Mouse (Mus musculus): ENCODE data around the gene Ube2d3. TPM values are rescaled to one million over a fixed set of nuclear protein-coding genes. Genes with fewer than 3 reads are reported as not detected.
"Not testable (repeated sequence)": the region's sequence is repeated elsewhere in the genome, so short reads cannot be mapped to it uniquely, and the experiment has no call there.

The Ube2d3 gene
- polyA plus RNA-seq, 1 experiment from 2014 or later: 507 TPM

- 69% methylated on average over 10 of the region's 10 CpGs for WGBS
- no peak for DNase-seq (ENCODE audit: low spot score)
- H3K36me3 ChIP-seq: peaks cover 54% of the 10 kb centered on the region
Measured at GRCm38 (mm10) chr3:135440621-135441020, 2.7 kb downstream of the Ube2d3 start.

GRCm38 (mm10) chr3:135444930-135445329, 7.0 kb downstream of the Ube2d3 start:
- Histone ChIP-seq H3K9me3 (no peaks in the 10 kb centered on the region), H3K27me3 (ENCODE audit: insufficient read depth, poor library complexity, severe bottlenecking) (no peaks in the 10 kb centered on the region), H3K36me3 (peaks cover 89% of the 10 kb centered on the region), H3K4me3 (no peak overlapping the region), H3K4me1 (replicated peaks) (peaks cover 19% of the 10 kb centered on the region), H3K27ac (no peak overlapping the region)
- DNase-seq (ENCODE audit: low spot score): no peak

More at GRCm38 (mm10) chr3:135440621-135441020, 2.7 kb downstream of the Ube2d3 start:
- Histone ChIP-seq H3K9me3 (no peaks in the 10 kb centered on the region), H3K4me1 (replicated peaks) (peaks cover 29% of the 10 kb centered on the region), H3K27me3 (ENCODE audit: insufficient read depth, poor library complexity, severe bottlenecking) (no peaks in the 10 kb centered on the region), H3K4me3 (peak overlapping the region; percentile 96), H3K27ac (no peak overlapping the region)

DNA sequence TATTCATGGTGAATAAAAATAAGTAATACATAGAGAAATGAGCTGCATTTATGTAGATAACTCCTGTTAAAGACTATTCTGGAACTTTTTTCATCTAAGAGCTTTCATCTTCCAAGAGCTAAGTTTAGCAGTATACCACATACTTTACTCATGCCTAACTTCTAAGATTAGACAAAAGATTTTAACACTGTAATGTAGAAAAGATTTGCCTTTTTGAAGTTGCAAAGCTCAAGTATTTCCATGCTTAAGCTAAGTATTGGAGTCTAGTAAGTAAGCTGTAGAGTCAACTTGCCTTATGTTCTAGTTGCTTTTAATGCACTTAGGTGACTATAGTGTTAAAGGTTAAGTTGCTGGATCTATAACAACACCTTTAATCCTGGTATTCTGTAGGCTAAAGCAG, 21.0 kb downstream of the Ube2d3 start:
- Histone ChIP-seq H3K4me3 (no peak overlapping the region), H3K36me3 (peaks cover 97% of the 10 kb centered on the region), H3K9me3 (no peaks in the 10 kb centered on the region), H3K4me1 (replicated peaks) (no peaks in the 10 kb centered on the region), H3K27ac (no peak overlapping the region), H3K27me3 (ENCODE audit: insufficient read depth, poor library complexity, severe bottlenecking) (no peaks in the 10 kb centered on the region)
- DNase-seq (ENCODE audit: low spot score): no peak

DNA sequence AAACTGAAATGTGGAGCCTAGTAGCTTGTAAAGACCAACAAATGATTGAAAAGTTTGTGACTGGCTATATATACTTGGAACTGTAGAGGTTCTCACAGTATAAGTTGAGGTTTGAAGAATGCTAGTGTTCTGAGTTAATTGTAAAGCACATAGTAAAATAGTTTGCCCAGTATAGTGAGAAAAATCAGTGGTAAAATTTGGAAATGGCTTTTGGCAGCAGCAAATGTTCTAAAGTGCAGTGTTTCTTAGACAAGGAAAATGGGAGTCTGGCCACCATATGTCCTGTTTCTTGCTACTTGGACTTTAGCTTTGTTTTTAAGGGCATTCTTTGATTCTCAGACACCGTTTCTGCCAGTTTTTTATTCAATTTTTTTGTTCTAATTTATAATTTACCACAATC, 30.5 kb downstream of the Ube2d3 start:
- no peaks in the 10 kb centered on the region for H3K9me3 ChIP-seq
- H3K36me3 ChIP-seq: peaks cover 39% of the 10 kb centered on the region
- no peaks in the 10 kb centered on the region for H3K27me3 ChIP-seq (ENCODE audit: insufficient read depth, poor library complexity, severe bottlenecking)
- no peak overlapping the region for H3K27ac ChIP-seq
- no peaks in the 10 kb centered on the region for H3K4me1 ChIP-seq (replicated peaks)
- WGBS: 87% methylated on average over 1 of the region's 1 CpGs
- DNase-seq (ENCODE audit: low spot score): no peak
- no peak overlapping the region for H3K4me3 ChIP-seq

- Histone ChIP-seq H3K27ac (no peak overlapping the region), H3K4me3 (no peak overlapping the region), H3K27me3 (ENCODE audit: insufficient read depth, poor library complexity, severe bottlenecking) (no peaks in the 10 kb centered on the region), H3K36me3 (peaks cover 32% of the 10 kb centered on the region), H3K9me3 (no peaks in the 10 kb centered on the region), H3K4me1 (replicated peaks) (no peaks in the 10 kb centered on the region)
- 63% methylated on average over 3 of the region's 3 CpGs for WGBS
- no peak for DNase-seq (ENCODE audit: low spot score)
Measured at GRCm38 (mm10) chr3:135469146-135469545, 31.2 kb downstream of the Ube2d3 start.

DNA sequence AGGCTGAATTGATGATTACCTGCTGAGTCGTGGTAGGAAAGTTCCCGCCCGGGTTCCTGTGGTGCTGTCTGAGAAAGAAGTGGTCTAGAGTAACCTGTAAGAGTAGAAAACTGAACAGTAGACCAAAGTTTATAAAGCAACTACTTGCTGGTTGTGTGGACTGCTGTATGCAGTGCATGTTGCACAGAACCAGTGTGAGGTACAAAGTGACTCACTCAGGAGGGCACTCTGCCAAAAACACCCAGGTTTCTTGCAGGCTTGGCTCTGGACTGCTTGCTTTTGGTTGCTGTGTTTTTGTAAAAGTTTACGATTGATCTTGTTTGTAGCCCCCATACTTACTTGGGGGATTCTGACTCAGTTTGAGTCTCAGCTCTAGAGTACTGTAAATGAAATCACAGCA, 32.0 kb downstream of the Ube2d3 start:
- Histone ChIP-seq H3K4me3 (no peak overlapping the region), H3K36me3 (peaks cover 24% of the 10 kb centered on the region), H3K9me3 (no peaks in the 10 kb centered on the region), H3K27me3 (ENCODE audit: insufficient read depth, poor library complexity, severe bottlenecking) (no peaks in the 10 kb centered on the region), H3K27ac (no peak overlapping the region), H3K4me1 (replicated peaks) (no peaks in the 10 kb centered on the region)
- 58% methylated on average over 4 of the region's 4 CpGs for WGBS
- DNase-seq (ENCODE audit: low spot score): no peak

GRCm38 (mm10) chr3:135470823-135471222, 32.9 kb downstream of the Ube2d3 start:
- H3K4me3 ChIP-seq: no peak overlapping the region
- no peaks in the 10 kb centered on the region for H3K27me3 ChIP-seq (ENCODE audit: insufficient read depth, poor library complexity, severe bottlenecking)
- no peaks in the 10 kb centered on the region for H3K9me3 ChIP-seq
- no peak for DNase-seq (ENCODE audit: low spot score)
- H3K36me3 ChIP-seq: peaks cover 18% of the 10 kb centered on the region
- no peaks in the 10 kb centered on the region for H3K4me1 ChIP-seq (replicated peaks)
- no peak overlapping the region for H3K27ac ChIP-seq
- 85% methylated on average over 1 of the region's 1 CpGs for WGBS

DNA sequence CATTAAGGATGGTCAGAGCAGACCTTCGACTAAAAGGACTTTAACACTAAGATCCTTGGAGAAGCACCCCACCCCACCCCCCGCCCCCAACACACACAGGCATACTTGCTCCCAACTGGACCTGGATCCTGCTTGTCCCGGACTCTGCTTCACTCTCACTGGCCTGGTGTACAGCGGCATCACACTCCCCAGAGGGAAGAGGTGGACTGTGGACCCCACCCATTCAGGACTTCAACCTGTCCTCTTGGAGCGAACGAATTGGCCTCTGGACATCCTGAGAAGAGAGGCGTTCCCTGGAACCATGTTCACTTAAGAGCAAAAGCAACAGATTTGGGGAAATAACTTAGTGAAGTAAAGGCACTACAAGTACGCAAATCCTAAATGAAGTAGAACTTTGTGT, 37.1 kb downstream of the Ube2d3 start:
- no peaks in the 10 kb centered on the region for H3K9me3 ChIP-seq
- H3K27me3 ChIP-seq (ENCODE audit: insufficient read depth, poor library complexity, severe bottlenecking): no peaks in the 10 kb centered on the region
- no peak overlapping the region for H3K4me3 ChIP-seq
- H3K36me3 ChIP-seq: no peaks in the 10 kb centered on the region
- WGBS: 88% methylated on average over 8 of the region's 8 CpGs
- no peak for DNase-seq (ENCODE audit: low spot score)
- no peaks in the 10 kb centered on the region for H3K4me1 ChIP-seq (replicated peaks)
- H3K27ac ChIP-seq: no peak overlapping the region

DNA sequence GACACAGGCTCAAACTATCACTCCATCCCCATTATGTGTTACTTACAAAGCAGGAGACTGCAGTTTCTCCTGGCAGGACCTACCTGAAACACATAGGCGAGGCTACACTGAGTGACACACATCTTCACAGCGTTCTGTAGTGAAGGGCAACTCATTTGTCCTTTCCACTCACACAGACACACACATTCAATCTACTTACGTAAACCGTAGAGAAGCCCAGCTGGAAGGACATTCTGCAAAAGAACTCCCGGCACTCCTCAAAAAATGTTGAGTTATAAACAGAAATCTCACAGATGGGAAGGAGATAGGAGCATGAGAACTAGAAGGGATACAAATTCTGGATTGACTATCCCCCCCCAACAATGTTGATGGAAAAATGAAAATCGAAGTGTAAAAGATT, 38.3 kb downstream of the Ube2d3 start:
- Histone ChIP-seq H3K36me3 (no peaks in the 10 kb centered on the region), H3K4me1 (replicated peaks) (no peaks in the 10 kb centered on the region), H3K27ac (no peak overlapping the region), H3K9me3 (no peaks in the 10 kb centered on the region), H3K27me3 (ENCODE audit: insufficient read depth, poor library complexity, severe bottlenecking) (no peaks in the 10 kb centered on the region), H3K4me3 (no peak overlapping the region)
- WGBS: 86% methylated on average over 6 of the region's 6 CpGs
- DNase-seq (ENCODE audit: low spot score): no peak

- 93% methylated on average over 2 of the region's 2 CpGs for WGBS
- no peaks in the 10 kb centered on the region for H3K36me3 ChIP-seq
Measured at GRCm38 (mm10) chr3:135476977-135477376, 39.0 kb downstream of the Ube2d3 start.

GRCm38 (mm10) chr3:135479090-135479489, 41.1 kb downstream of the Ube2d3 start:
- not testable (repeated sequence) for H3K4me1 ChIP-seq (replicated peaks); H3K27ac ChIP-seq; H3K36me3 ChIP-seq; H3K9me3 ChIP-seq; H3K4me3 ChIP-seq; H3K27me3 ChIP-seq (ENCODE audit: insufficient read depth, poor library complexity, severe bottlenecking); DNase-seq (ENCODE audit: low spot score)
- 83% methylated on average over 5 of the region's 5 CpGs for WGBS

More at GRCm38 (mm10) chr3:135476977-135477376, 39.0 kb downstream of the Ube2d3 start:
- no peak for DNase-seq (ENCODE audit: low spot score)
- H3K4me1 ChIP-seq (replicated peaks): no peaks in the 10 kb centered on the region
- no peaks in the 10 kb centered on the region for H3K9me3 ChIP-seq
- no peak overlapping the region for H3K27ac ChIP-seq
- H3K4me3 ChIP-seq: no peak overlapping the region
- H3K27me3 ChIP-seq (ENCODE audit: insufficient read depth, poor library complexity, severe bottlenecking): no peaks in the 10 kb centered on the region

- H3K4me3 ChIP-seq: no peak overlapping the region
- WGBS: 91% methylated on average over 6 of the region's 6 CpGs
- no peaks in the 10 kb centered on the region for H3K9me3 ChIP-seq
- no peak overlapping the region for H3K27ac ChIP-seq
- no peaks in the 10 kb centered on the region for H3K36me3 ChIP-seq
- peaks cover 9% of the 10 kb centered on the region for H3K4me1 ChIP-seq (replicated peaks)
- H3K27me3 ChIP-seq (ENCODE audit: insufficient read depth, poor library complexity, severe bottlenecking): peaks cover 8% of the 10 kb centered on the region; the same call in 1 of the 2 replicates
- DNase-seq (ENCODE audit: low spot score): no peak
Measured at GRCm38 (mm10) chr3:135480767-135481166, 42.8 kb downstream of the Ube2d3 start.

DNA sequence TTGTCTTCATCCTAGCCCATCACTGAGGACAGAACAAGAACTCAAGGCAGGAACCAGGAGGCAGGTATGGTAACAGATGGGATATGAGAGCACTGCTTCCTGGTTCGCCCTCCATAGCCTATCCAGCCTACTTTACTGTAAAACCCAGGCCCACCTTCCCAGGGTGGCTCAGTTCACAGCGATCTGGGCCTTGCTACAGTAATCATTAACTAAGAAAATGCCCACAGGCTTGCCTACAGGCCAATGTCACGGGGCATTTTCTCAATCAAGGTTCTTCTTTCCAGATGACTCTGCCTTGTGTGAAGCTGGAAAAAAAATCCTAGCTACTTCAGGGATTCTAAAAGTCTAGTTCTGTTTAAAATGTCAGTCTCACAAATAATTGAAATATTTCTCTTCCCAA, 43.7 kb downstream of the Ube2d3 start:
- Histone ChIP-seq H3K4me1 (replicated peaks) (peaks cover 14% of the 10 kb centered on the region), H3K9me3 (no peaks in the 10 kb centered on the region), H3K27me3 (ENCODE audit: insufficient read depth, poor library complexity, severe bottlenecking) (peaks cover 11% of the 10 kb centered on the region), H3K4me3 (no peak overlapping the region), H3K36me3 (no peaks in the 10 kb centered on the region), H3K27ac (no peak overlapping the region)
- DNase-seq (ENCODE audit: low spot score): no peak
- WGBS: 79% methylated on average over 3 of the region's 3 CpGs

DNA sequence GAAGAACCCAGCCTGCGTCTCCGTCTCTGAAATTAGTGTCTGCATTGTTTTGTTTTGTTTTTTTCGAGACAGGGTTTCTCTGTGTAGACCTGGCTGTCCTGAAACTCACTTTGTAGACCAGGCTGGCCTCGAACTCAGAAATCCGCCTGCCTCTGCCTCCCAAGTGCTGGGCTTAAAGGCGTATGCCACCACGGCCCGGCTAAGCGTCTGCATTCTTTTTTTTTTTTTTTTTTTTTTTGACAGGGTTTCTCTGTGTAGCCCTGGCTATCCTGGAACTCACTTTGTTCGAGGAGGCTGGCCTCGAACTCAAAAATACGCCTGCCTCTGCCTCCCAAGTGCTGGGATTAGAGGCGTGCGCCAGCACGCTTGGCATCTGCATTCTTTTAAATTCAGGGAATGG, 46.7 kb downstream of the Ube2d3 start:
- peak overlapping the region; percentile 78 for H3K4me3 ChIP-seq
- 90% methylated on average over 15 of the region's 15 CpGs for WGBS
- not testable (repeated sequence) for H3K9me3 ChIP-seq; DNase-seq (ENCODE audit: low spot score); H3K27ac ChIP-seq; H3K36me3 ChIP-seq
- peaks cover 12% of the 10 kb centered on the region for H3K27me3 ChIP-seq (ENCODE audit: insufficient read depth, poor library complexity, severe bottlenecking)
- peaks cover 14% of the 10 kb centered on the region for H3K4me1 ChIP-seq (replicated peaks)

Data from hindbrain, embryonic 10.5 days (tissue).